Mouse (Mus musculus): Measurements from ENCODE around the gene Col23a1.

Col23a1 gene

GRCm38 (mm10) chr11:51289564-51290041 lies at the start of gene Col23a1:
Gene Col23a1 (plus strand): TSS chr11:51289920.
- DNase-seq: peak; percentile 80

GRCm38 (mm10) chr11:51242897-51243296 lies 46.8 kb upstream of the Col23a1 start:
- no peak for DNase-seq

- DNase-seq: no peak
These were observed 32.7 kb upstream of the Col23a1 start for GRCm38 (mm10) chr11:51257006-51257405.

GRCm38 (mm10) chr11:51261680-51262219 lies 28.0 kb upstream of the Col23a1 start, which contains the start of gene Clk4:
Gene Clk4 (plus strand): TSS chr11:51261730.
- DNase-seq: no peak

- DNase-seq: peak; percentile 99
These were observed 27.1 kb upstream of the Col23a1 start, which contains the start of gene BC049762 for GRCm38 (mm10) chr11:51262342-51263285. Gene BC049762 (minus strand): TSS chr11:51263046.

- peak; percentile 70 for DNase-seq
These were observed 26.4 kb upstream of the Col23a1 start for GRCm38 (mm10) chr11:51263286-51263831.

GRCm38 (mm10) chr11:51264352-51264751 lies 25.4 kb upstream of the Col23a1 start:
- no peak for DNase-seq

GRCm38 (mm10) chr11:51265326-51265725 lies 24.4 kb upstream of the Col23a1 start:
- no peak for DNase-seq

- DNase-seq: no peak
These were observed 15.3 kb upstream of the Col23a1 start for GRCm38 (mm10) chr11:51274418-51274817.

GRCm38 (mm10) chr11:51290066-51290955 lies 591 bp downstream of the Col23a1 start:
- DNase-seq: peak; percentile 53

- DNase-seq: no peak
These were observed 4.3 kb downstream of the Col23a1 start for GRCm38 (mm10) chr11:51293956-51294530.

- peak; percentile 14 for DNase-seq
These were observed 6.0 kb downstream of the Col23a1 start for GRCm38 (mm10) chr11:51295742-51296141.

- DNase-seq: no peak
These were observed 9.0 kb downstream of the Col23a1 start for GRCm38 (mm10) chr11:51298691-51299090.

- DNase-seq: no peak
These were observed 12.7 kb downstream of the Col23a1 start for GRCm38 (mm10) chr11:51302396-51302795.

GRCm38 (mm10) chr11:51303981-51304553 lies 14.3 kb downstream of the Col23a1 start:
- DNase-seq: no peak

GRCm38 (mm10) chr11:51308306-51308705 lies 18.6 kb downstream of the Col23a1 start:
- no peak for DNase-seq

GRCm38 (mm10) chr11:51311846-51312245 lies 22.1 kb downstream of the Col23a1 start:
- no peak for DNase-seq

GRCm38 (mm10) chr11:51315991-51316810 lies 26.5 kb downstream of the Col23a1 start:
- DNase-seq: no peak

GRCm38 (mm10) chr11:51320609-51321008 lies 30.9 kb downstream of the Col23a1 start:
- no peak for DNase-seq

GRCm38 (mm10) chr11:51326908-51327307 lies 37.2 kb downstream of the Col23a1 start:
- DNase-seq: no peak
